Mouse (Mus musculus) lung, postnatal 14 days (tissue): ENCODE data around the gene Hal.

ENCODE experiments used
- DNase-seq: peaks from one replicate; pipeline ENCODE4 v3.0.0; 2021

Gene Hal

DNA sequence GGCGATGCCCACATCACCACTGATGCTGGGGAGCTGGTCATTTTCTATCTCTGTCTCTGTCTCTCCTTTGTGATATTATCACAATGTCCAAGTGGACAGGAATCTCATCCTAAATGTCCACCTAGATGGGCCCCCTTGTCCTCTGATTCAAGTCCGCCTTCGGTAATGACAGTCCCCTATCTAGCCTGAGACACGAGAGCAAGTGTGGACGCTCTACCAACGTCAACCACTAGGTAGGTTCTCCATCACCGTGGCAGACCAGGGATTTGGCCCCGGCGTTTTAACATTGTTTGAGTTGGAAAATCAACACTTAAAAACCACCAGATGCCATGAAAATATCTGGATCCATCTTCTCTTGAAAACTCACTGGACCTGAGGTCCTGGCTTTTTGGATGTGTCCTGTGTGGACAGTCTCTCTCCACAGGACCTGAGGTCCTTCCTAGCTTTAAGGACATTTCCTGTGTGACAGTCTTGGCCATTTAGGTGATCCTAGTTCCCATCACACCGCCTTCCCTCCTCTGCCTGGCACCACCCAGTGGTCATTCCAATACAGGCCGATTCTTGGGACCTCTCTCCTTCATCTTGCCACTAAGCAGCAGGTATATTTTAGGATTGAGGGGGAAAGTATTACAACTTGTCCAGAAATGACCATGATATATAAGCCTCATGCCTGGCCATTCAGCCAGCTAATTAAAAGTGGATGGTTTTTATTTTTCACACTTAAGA, 79.4 kb downstream of the Hal start:
- no peak for DNase-seq

DNA sequence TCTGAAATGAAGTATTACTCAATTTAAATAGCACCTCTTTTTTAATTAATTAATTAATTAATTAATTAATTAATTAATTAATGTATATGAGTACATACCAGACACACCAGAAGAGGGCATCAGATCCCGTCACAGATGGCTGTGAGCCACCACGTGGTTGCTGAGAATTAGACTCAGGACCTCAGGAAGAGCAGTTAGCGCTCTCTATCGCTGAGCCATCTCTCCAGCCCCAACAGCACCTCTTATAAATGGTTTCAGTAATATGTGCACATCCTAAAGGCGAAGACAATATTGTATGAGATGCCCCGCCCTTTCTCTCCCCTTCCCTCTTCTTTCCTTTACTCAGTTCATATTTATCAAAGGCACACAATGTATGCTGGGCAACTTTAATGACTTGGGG, 80.1 kb downstream of the Hal start:
- DNase-seq = no peak
